18 mouse cellular contexts compared by ENCODE assay signal in the genomic region with DNA sequence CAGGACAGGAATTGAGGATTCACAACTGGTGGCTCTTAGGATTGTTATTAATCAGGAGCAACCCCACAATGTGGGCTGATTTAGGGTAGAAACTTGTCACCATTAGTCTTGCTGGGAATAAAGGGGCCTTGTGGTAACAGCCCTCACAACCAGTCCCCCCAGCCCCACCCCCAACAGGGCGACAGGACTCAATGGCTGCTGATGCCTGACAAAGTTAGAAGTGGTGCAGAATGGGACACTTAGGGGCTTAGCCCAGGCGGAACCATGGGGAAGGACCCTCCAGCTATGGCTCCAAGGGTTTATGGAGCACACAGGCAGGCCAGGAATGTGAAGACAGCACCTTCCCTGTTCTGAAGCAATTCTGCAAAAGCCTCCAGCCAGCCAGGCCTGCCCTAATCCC. TPM values are rescaled to one million over a fixed set of nuclear protein-coding genes. Genes with fewer than 3 reads are reported as not detected.
DNase-seq lines count a peak whose midpoint lies in the region; ATAC-seq lines count a peak whose summit lies in the region.
"Had no signal": no experiment of that assay in that cellular context is flagged by ENCODE, and none has a peak within 500 bp of the region (broad histone marks: within the 10 kb centered on the region; RNA-seq: fewer than 3 reads in every experiment).

No protein-coding gene starts in this region.

- H3K9me3 ChIP-seq in hindbrain, embryonic 10.5 days = no peaks in the 10 kb centered on the region
- H3K9me3 ChIP-seq in hindbrain, embryonic 14.5 days (ENCODE audit: control insufficient read depth, low read length) = no peaks in the 10 kb centered on the region
- H3K9me3 ChIP-seq in forebrain, embryonic 11.5 days (ENCODE audit: control insufficient read depth, low read length) = no peaks in the 10 kb centered on the region
- no peaks in the 10 kb centered on the region for H3K9me3 ChIP-seq in hindbrain, embryonic 16.5 days (ENCODE audit: control insufficient read depth, low read length)
- H3K9me3 ChIP-seq: heart, embryonic 15.5 days; liver, embryonic 15.5 days; megakaryocyte, embryonic 14.5 days had no signal

- peaks cover 100% of the 10 kb centered on the region for H3K27me3 ChIP-seq in hindbrain, embryonic 10.5 days (ENCODE audit: insufficient read depth, poor library complexity, severe bottlenecking)
- peaks cover 6% of the 10 kb centered on the region; the same call in 1 of the 2 replicates for H3K27me3 ChIP-seq in hindbrain, embryonic 14.5 days (ENCODE audit: control insufficient read depth, insufficient read depth, low read length)
- H3K27me3 ChIP-seq in forebrain, embryonic 11.5 days (ENCODE audit: control insufficient read depth, insufficient read depth, low read length) = peaks cover 17% of the 10 kb centered on the region
- no peaks in the 10 kb centered on the region for H3K27me3 ChIP-seq in hindbrain, embryonic 16.5 days (replicated peaks; ENCODE audit: control insufficient read depth, insufficient read depth, low read length)

- H3K27ac ChIP-seq in hindbrain, embryonic 10.5 days = peak overlapping the region; percentile 82; the same call in 1 of the 2 replicates
- H3K27ac ChIP-seq in hindbrain, embryonic 14.5 days = no peak overlapping the region
- H3K27ac ChIP-seq in forebrain, embryonic 11.5 days (ENCODE audit: low read depth, low read length) = peak overlapping the region; percentile 39; the same call in 1 of the 2 replicates
- peak overlapping the region; percentile 14; the same call in 1 of the 2 replicates for H3K27ac ChIP-seq in hindbrain, embryonic 16.5 days (ENCODE audit: low read depth, low read length)
- H3K27ac ChIP-seq: heart, embryonic 15.5 days; liver, embryonic 15.5 days had no signal

- H3K36me3 ChIP-seq in hindbrain, embryonic 10.5 days = no peaks in the 10 kb centered on the region
- H3K36me3 ChIP-seq in hindbrain, embryonic 14.5 days (replicated peaks; ENCODE audit: control insufficient read depth, insufficient read depth) = no peaks in the 10 kb centered on the region
- H3K36me3 ChIP-seq in forebrain, embryonic 11.5 days (ENCODE audit: control insufficient read depth, insufficient read depth, low read length) = no peaks in the 10 kb centered on the region
- no peaks in the 10 kb centered on the region for H3K36me3 ChIP-seq in hindbrain, embryonic 16.5 days (ENCODE audit: control insufficient read depth, insufficient read depth, low read length)
- H3K36me3 ChIP-seq: heart, embryonic 15.5 days; liver, embryonic 15.5 days had no signal

- H3K9ac ChIP-seq in hindbrain, embryonic 14.5 days = no peak overlapping the region
- H3K9ac ChIP-seq in forebrain, embryonic 11.5 days (ENCODE audit: low read length) = no peak overlapping the region
- no peak overlapping the region for H3K9ac ChIP-seq in hindbrain, embryonic 16.5 days (ENCODE audit: low read depth, low read length)
- H3K9ac ChIP-seq: heart, embryonic 15.5 days; liver, embryonic 15.5 days had no signal

- no peak overlapping the region for H3K4me3 ChIP-seq in hindbrain, embryonic 10.5 days
- no peak overlapping the region for H3K4me3 ChIP-seq in hindbrain, embryonic 14.5 days (replicated peaks; ENCODE audit: low read length)
- H3K4me3 ChIP-seq in forebrain, embryonic 11.5 days (ENCODE audit: low read depth, low read length) = no peak overlapping the region
- H3K4me3 ChIP-seq in hindbrain, embryonic 16.5 days (ENCODE audit: low read length) = no peak overlapping the region
- H3K4me3 ChIP-seq: heart, embryonic 15.5 days; liver, embryonic 15.5 days; megakaryocyte, embryonic 14.5 days had no signal

- peak; percentile 6 for DNase-seq in cerebellum, adult 18-20 months
- no peak for DNase-seq in cerebellum, adult 8-10 months
- DNase-seq in hindbrain, embryonic 10.5 days (ENCODE audit: low spot score) = no peak
- DNase-seq in hindbrain, embryonic 14.5 days (ENCODE audit: low spot score) = no peak
- DNase-seq in forebrain, embryonic 11.5 days (ENCODE audit: low spot score) = peak; percentile 55
- DNase-seq in left cerebral cortex, adult 8-10 months (ENCODE audit: low spot score in 2 of 2) = no peak
- no peak for DNase-seq in liver
- DNase-seq: adrenal gland, postnatal 10 days; embryo, embryonic 11 days; heart, adult 11 months; kidney, adult 9 months; lung, postnatal 10 days had no signal

- peaks cover 92% of the 10 kb centered on the region for H3K4me1 ChIP-seq in hindbrain, embryonic 10.5 days (replicated peaks)
- peaks cover 56% of the 10 kb centered on the region for H3K4me1 ChIP-seq in hindbrain, embryonic 14.5 days (replicated peaks; ENCODE audit: control insufficient read depth, insufficient read depth, low read length)
- peaks cover 71% of the 10 kb centered on the region for H3K4me1 ChIP-seq in forebrain, embryonic 11.5 days (replicated peaks; ENCODE audit: control insufficient read depth, insufficient read depth, low read length)
- H3K4me1 ChIP-seq in hindbrain, embryonic 16.5 days (ENCODE audit: control insufficient read depth, insufficient read depth, low read depth, low read length) = peaks cover 38% of the 10 kb centered on the region
- H3K4me1 ChIP-seq: liver, embryonic 15.5 days had no signal

- H3K4me2 ChIP-seq in hindbrain, embryonic 14.5 days (replicated peaks) = no peak overlapping the region
- no peak overlapping the region for H3K4me2 ChIP-seq in forebrain, embryonic 11.5 days (ENCODE audit: low read depth, low read length, severe bottlenecking)
- no peak overlapping the region for H3K4me2 ChIP-seq in hindbrain, embryonic 16.5 days (ENCODE audit: low read length)
- H3K4me2 ChIP-seq: heart, embryonic 15.5 days; liver, embryonic 15.5 days had no signal

- ATAC-seq in hindbrain, embryonic 14.5 days (ENCODE audit: low FRiP score) = no peak
- no peak for ATAC-seq in forebrain, embryonic 11.5 days (replicated peaks; ENCODE audit: low FRiP score)
- no peak for ATAC-seq in hindbrain, embryonic 16.5 days

- 53% methylated on average over 2 of the region's 2 CpGs for WGBS in hindbrain, embryonic 10.5 days
- WGBS in hindbrain, embryonic 14.5 days = 37% methylated on average over 2 of the region's 2 CpGs
- WGBS in forebrain, embryonic 11.5 days = 25% methylated on average over 2 of the region's 2 CpGs
- WGBS in hindbrain, embryonic 16.5 days = 35% methylated on average over 2 of the region's 2 CpGs

RNA-seq across cellular contexts. Expression of a gene that starts 18.9 kb away (rescaled TPM):
- not detected in 2 replicates for polyA plus RNA-seq in hindbrain, embryonic 10.5 days (2016; fragmentation: Nextera tagmentation; extraction: Ambion mirVana)
- polyA plus RNA-seq in hindbrain, embryonic 14.5 days (2014; fragmentation: Nextera tagmentation; extraction: Ambion mirVana) = 0.48 and 0.76 TPM in 2 replicates
- polyA plus RNA-seq in forebrain, embryonic 11.5 days (2014; fragmentation: Nextera tagmentation; extraction: Ambion mirVana) = 0.36 TPM in 1 of 2 replicates, not detected in the other
- 0.52 and 0.99 TPM in 2 replicates for polyA plus RNA-seq in hindbrain, embryonic 16.5 days (2015; fragmentation: Nextera tagmentation; extraction: Ambion mirVana)
- total RNA-seq in left cerebral cortex, adult 8-10 months (2022) = not detected

RNA-seq across cellular contexts. Expression of a gene that starts 51.4 kb away (rescaled TPM):
- polyA plus RNA-seq in hindbrain, embryonic 10.5 days (2016; fragmentation: Nextera tagmentation; extraction: Ambion mirVana) = not detected in 2 replicates
- polyA plus RNA-seq in hindbrain, embryonic 14.5 days (2014; fragmentation: Nextera tagmentation; extraction: Ambion mirVana) = 0.37 TPM in 1 of 2 replicates, not detected in the other
- 0.16 TPM in 1 of 2 replicates, not detected in the other for polyA plus RNA-seq in forebrain, embryonic 11.5 days (2014; fragmentation: Nextera tagmentation; extraction: Ambion mirVana)
- not detected in 2 replicates for polyA plus RNA-seq in hindbrain, embryonic 16.5 days (2015; fragmentation: Nextera tagmentation; extraction: Ambion mirVana)
- total RNA-seq in left cerebral cortex, adult 8-10 months (2022) = under 1 TPM in 1 of 4 experiments, not detected in 3; 0.61 TPM
- total RNA-seq: CH12.LX had no signal
- polyA plus RNA-seq: heart, embryonic 15.5 days; large intestine, adult 2 months had no signal

Comparison
In these comparisons a context has a peak if more than half of its experiments do, and no peak if none do; other contexts are left out.
1. DNase-seq: peak in cerebellum, adult 18-20 months (2 of 2) and forebrain, embryonic 11.5 days (single experiment); none in cerebellum, adult 8-10 months (single experiment), hindbrain, embryonic 10.5 days (single experiment), hindbrain, embryonic 14.5 days (single experiment), left cerebral cortex, adult 8-10 months (0 of 2) and liver (single experiment).